Mouse (Mus musculus) forebrain, embryonic 13.5 days (tissue): ENCODE data around the gene Btg3. TPM values are rescaled to one million over a fixed set of nuclear protein-coding genes. Genes with fewer than 3 reads are reported as not detected.

Experiments
- ATAC-seq: fragments of 200-750 bp; cut with Nextera tagmentation; 2 replicates; pipeline ENCODE4 v1.8.0; 2017
- H3K27ac ChIP-seq: fragments of 300-500 bp; sonication (generic); 2 replicates; pipeline ENCODE4 v1.5.1; 2015; ENCODE audit warnings: inconsistent platforms, mild to moderate bottlenecking, moderate library complexity
- H3K27me3 ChIP-seq: fragments of 300-500 bp; sonication (generic); 2 replicates; pipeline ENCODE4 v1.6.1; 2015; ENCODE audit warnings: mild to moderate bottlenecking, inconsistent platforms
- H3K36me3 ChIP-seq: fragments of 300-500 bp; sonication (generic); 2 replicates; pipeline ENCODE4 v1.6.1; 2015; ENCODE audit warnings: mild to moderate bottlenecking, inconsistent platforms; ENCODE audit not compliant: poor library complexity, severe bottlenecking
- H3K4me1 ChIP-seq: fragments of 300-500 bp; sonication (generic); 2 replicates; pipeline ENCODE4 v1.6.1; 2015; ENCODE audit warnings: inconsistent platforms
- H3K4me2 ChIP-seq: fragments of 300-500 bp; sonication (generic); 2 replicates; pipeline ENCODE4 v1.6.1; 2015; ENCODE audit warnings: inconsistent platforms, mild to moderate bottlenecking, moderate library complexity
- H3K4me3 ChIP-seq: fragments of 300-500 bp; sonication (generic); 2 replicates; pipeline ENCODE4 v1.5.1; 2015; ENCODE audit warnings: mild to moderate bottlenecking, inconsistent platforms
- H3K9ac ChIP-seq: fragments of 300-500 bp; sonication (generic); 2 replicates; pipeline ENCODE4 v1.6.1; 2015; ENCODE audit warnings: mild to moderate bottlenecking, inconsistent platforms
- H3K9me3 ChIP-seq: fragments of 300-500 bp; sonication (generic); replicated peaks from 2 replicates; pipeline ENCODE4 v1.6.1; 2016; ENCODE audit warnings: inconsistent platforms
- WGBS: fragments of 180-500 bp; shearing (Covaris S2); methylation state at CpG from one replicate; pipeline ENCODE4 v1.1.7; 2015; 5-methylcytosine and 5-hydroxymethylcytosine counted together
- polyA plus RNA-seq: library from polyadenylated mRNA; unstranded; fragments of >200 nt; fragmentation: Nextera tagmentation; extraction: Ambion mirVana; gene quantifications from 2 replicates; pipeline ENCODE4 v1.2.1, GENCODE M21; 2015

Gene Btg3
- polyA plus RNA-seq, 1 experiment from 2014 or later, result 35.8 TPM

GRCm38 (mm10) chr16:78283231-78283630 lies 93.8 kb downstream of the Btg3 start:
- H3K27ac ChIP-seq, result no peak overlapping the region
- no peak overlapping the region for H3K4me2 ChIP-seq
- no peak for ATAC-seq
- H3K4me1 ChIP-seq, result no peaks in the 10 kb centered on the region
- WGBS, result 68% methylated on average over 5 of the region's 5 CpGs
- no peaks in the 10 kb centered on the region for H3K9me3 ChIP-seq
- H3K36me3 ChIP-seq, result no peaks in the 10 kb centered on the region
- no peaks in the 10 kb centered on the region for H3K27me3 ChIP-seq
- H3K4me3 ChIP-seq, result no peak overlapping the region
- no peak overlapping the region for H3K9ac ChIP-seq

Other genes with a start within 250 kb of the Btg3 start
- gene Cxadr, start 75.7 kb downstream of the Btg3 start, polyA plus RNA-seq, result 101 and 110 TPM in 2 replicates
- gene D16Ertd472e, start 199.5 kb upstream of the Btg3 start, polyA plus RNA-seq, result 12.9 and 13.4 TPM in 2 replicates